Comparison of ENCODE assay signal across 21 mouse cellular contexts in genomic region chr17:5867456-5867855, GRCm38 (mm10). TPM values are rescaled to one million over a fixed set of nuclear protein-coding genes. Genes with fewer than 3 reads are reported as not detected.
A peak's percentile ranks its signal among the peaks of the same experiment; 100 is the strongest.
DNase-seq lines count a peak whose midpoint lies in the region; ATAC-seq and TF ChIP-seq lines count a peak whose summit lies in the region.
"Had no signal": no experiment of that assay in that cellular context is flagged by ENCODE, and none has a peak within 500 bp of the region (broad histone marks: within the 10 kb centered on the region; RNA-seq: fewer than 3 reads in every experiment).

No protein-coding gene starts in this region.

- H3K4me1 ChIP-seq in kidney, embryonic 16.5 days (ENCODE audit: insufficient read depth, low read length) = peaks cover 40% of the 10 kb centered on the region
- peaks cover 33% of the 10 kb centered on the region for H3K4me1 ChIP-seq in small intestine, adult 2 months (ENCODE audit: control insufficient read depth, insufficient read depth, insufficient read length, low read length)

- H3K4me3 ChIP-seq in kidney, embryonic 16.5 days (ENCODE audit: low read length) = no peak overlapping the region
- no peak overlapping the region for H3K4me3 ChIP-seq in small intestine, adult 2 months (ENCODE audit: low read depth, low read length)
- H3K4me3 ChIP-seq: embryonic facial prominence, embryonic 10.5 days; hindbrain, embryonic 12.5 days; layer of hippocampus, adult 2 months; limb, embryonic 15.5 days had no signal

- ATAC-seq in kidney, embryonic 16.5 days (ENCODE audit: low FRiP score, low TSS enrichment) = no peak
- peak; percentile 21 to 42; a peak in 2 of 4 replicates for ATAC-seq in hematopoietic stem cell, adult 5-6 weeks (replicated peaks in 1 of 2; ENCODE audit: insufficient read depth in 1 of 2, low FRiP score in 2 of 2, low TSS enrichment in 1 of 2, low read depth in 1 of 2, poor library complexity in 2 of 2, severe bottlenecking in 2 of 2)
- ATAC-seq: activated CD4-positive, CD25-positive, alpha-beta regulatory T cell, adult 4 months; forebrain, postnatal 0 days had no signal

- H3K36me3 ChIP-seq in kidney, embryonic 16.5 days (ENCODE audit: insufficient read depth, low read length) = no peaks in the 10 kb centered on the region
- H3K36me3 ChIP-seq in small intestine, adult 2 months (ENCODE audit: control insufficient read depth, insufficient read depth, low read length) = 0 out of 2 replicates have a peak, but pooled peaks cover 2% of the 10 kb centered on the region
- H3K36me3 ChIP-seq: embryonic facial prominence, embryonic 10.5 days; hindbrain, embryonic 12.5 days; limb, embryonic 15.5 days had no signal

- H3K27me3 ChIP-seq in kidney, embryonic 16.5 days (ENCODE audit: insufficient read depth, low read length) = no peaks in the 10 kb centered on the region
- no peaks in the 10 kb centered on the region for H3K27me3 ChIP-seq in small intestine, adult 2 months (ENCODE audit: control insufficient read depth, insufficient read depth, low read length)
- H3K27me3 ChIP-seq: hindbrain, embryonic 12.5 days; limb, embryonic 15.5 days had no signal

- WGBS in kidney, embryonic 16.5 days = 78% methylated on average over 6 of the region's 6 CpGs
- WGBS in small intestine, adult 2 months = 46% methylated on average over 6 of the region's 6 CpGs

- TF ChIP-seq POLR2A in small intestine, adult 2 months (IDR thresholded peaks at IDR 0.05; ENCODE audit: low read depth, low read length) = no peak

- no peak for TF ChIP-seq CTCF in small intestine, adult 2 months (IDR thresholded peaks at IDR 0.05; ENCODE audit: extremely low read depth, insufficient read length, insufficient replicate concordance, low read depth, low read length)

- DNase-seq in kidney, adult 11 months = peak; percentile 1
- peak; percentile 20 for DNase-seq in right cerebral cortex, postnatal 25 days
- DNase-seq in right cerebral cortex, postnatal 36 days (ENCODE audit: low spot score in 2 of 2) = no peak
- DNase-seq in cerebellum, adult 9-11 months = no peak
- no peak for DNase-seq in gastrocnemius, postnatal 36 days
- DNase-seq: adrenal gland, postnatal 10 days; cerebellum, adult 9-10 months; forebrain, postnatal 0 days; heart, postnatal 14 days; left cerebral cortex, postnatal 4 days; lung, embryonic 14.5 days had no signal

- H3K27ac ChIP-seq in kidney, embryonic 16.5 days (ENCODE audit: low read length) = no peak overlapping the region
- H3K27ac ChIP-seq in small intestine, adult 2 months (ENCODE audit: insufficient read depth, low read depth, low read length) = peak overlapping the region; percentile 7; the same call in 1 of the 2 replicates
- H3K27ac ChIP-seq: embryonic facial prominence, embryonic 10.5 days; hindbrain, embryonic 12.5 days; layer of hippocampus, adult 2 months; limb, embryonic 15.5 days; liver, embryonic 14.5 days had no signal

- H3K4me2 ChIP-seq in kidney, embryonic 16.5 days (replicated peaks; ENCODE audit: low read depth, low read length) = no peak overlapping the region
- H3K4me2 ChIP-seq: heart, embryonic 11.5 days; hindbrain, embryonic 12.5 days; limb, embryonic 15.5 days; lung, embryonic 14.5 days had no signal

- H3K9ac ChIP-seq in kidney, embryonic 16.5 days (replicated peaks; ENCODE audit: low read length) = no peak overlapping the region
- H3K9ac ChIP-seq: forebrain, postnatal 0 days; hindbrain, embryonic 12.5 days; limb, embryonic 15.5 days; liver, embryonic 14.5 days; lung, embryonic 14.5 days had no signal

- intact Hi-C loops in gastrocnemius, postnatal 36 days (cut with DNase I) = no loop called here

- no peaks in the 10 kb centered on the region for H3K9me3 ChIP-seq in kidney, embryonic 16.5 days (ENCODE audit: low read length)
- H3K9me3 ChIP-seq: embryonic facial prominence, embryonic 10.5 days; hindbrain, embryonic 12.5 days; limb, embryonic 15.5 days had no signal

RNA-seq across cellular contexts. Expression of gene Snx9, which starts 26.3 kb away (rescaled TPM):
- 31.9 and 34.0 TPM in 2 replicates for polyA plus RNA-seq in kidney, embryonic 16.5 days (2015; fragmentation: Nextera tagmentation; extraction: Ambion mirVana)
- 28.5 and 28.8 TPM in 2 replicates for total RNA-seq in hematopoietic stem cell, adult 5-6 weeks (2017)
- polyA plus RNA-seq in small intestine, adult 2 months (2012; rRNA removed) = 28.0 and 66.3 TPM in 2 replicates
- total RNA-seq in gastrocnemius, postnatal 36 days (2021) = 10 to 100 TPM; 21.4 to 22.6 TPM

Comparison
In these comparisons a context has a peak if more than half of its experiments do, and no peak if none do; other contexts are left out.
1. DNase-seq: peak in kidney, adult 11 months (single experiment) and right cerebral cortex, postnatal 25 days (single experiment); none in right cerebral cortex, postnatal 36 days (0 of 2), cerebellum, adult 9-11 months (single experiment) and gastrocnemius, postnatal 36 days (0 of 2).